Mouse (Mus musculus) natural killer cell, adult 2 months (primary cell): ENCODE data around the gene Cd300lf.

Source experiments
- DNase-seq, 2 experiments: peaks; one replicate each; pipeline ENCODE4 v3.0.0; 2022; ENCODE audit warnings: low spot score in 2 of 2

Cd300lf gene

DNA sequence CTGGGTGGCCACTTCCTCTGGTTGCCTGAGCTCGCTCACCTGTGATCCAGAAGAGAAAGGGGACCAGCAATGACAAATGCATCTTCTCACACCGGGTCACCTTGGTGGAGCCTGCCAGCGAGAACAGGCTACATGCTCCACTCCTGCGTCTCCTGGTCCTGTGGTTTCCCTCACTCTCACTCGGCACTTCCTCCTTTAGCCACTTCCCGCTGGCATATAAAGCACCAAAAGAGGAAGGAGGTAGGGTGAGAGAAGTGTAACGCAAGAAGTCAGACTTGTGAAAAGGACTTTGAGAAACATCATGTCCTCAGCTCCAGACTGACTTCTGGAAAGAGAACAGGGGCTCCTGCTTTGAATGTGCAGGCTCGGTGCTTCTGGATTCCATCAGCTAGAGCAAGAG, at the start of gene Cd300lf:
Gene Cd300lf, minus strand, starts transcription at position 193 of the 400 bp plus-strand sequence.
- DNase-seq, result peak; percentile 57 to 62

GRCm38 (mm10) chr11:115181913-115182638, 48.3 kb upstream of the Cd300lf start:
- DNase-seq, result peak; percentile 86 to 88

GRCm38 (mm10) chr11:115179881-115180280, 46.1 kb upstream of the Cd300lf start:
- no peak for DNase-seq

- no peak for DNase-seq
Measured at GRCm38 (mm10) chr11:115179191-115179590, 45.4 kb upstream of the Cd300lf start.

- DNase-seq, result no peak
Measured at GRCm38 (mm10) chr11:115178766-115179165, 45.0 kb upstream of the Cd300lf start.

DNA sequence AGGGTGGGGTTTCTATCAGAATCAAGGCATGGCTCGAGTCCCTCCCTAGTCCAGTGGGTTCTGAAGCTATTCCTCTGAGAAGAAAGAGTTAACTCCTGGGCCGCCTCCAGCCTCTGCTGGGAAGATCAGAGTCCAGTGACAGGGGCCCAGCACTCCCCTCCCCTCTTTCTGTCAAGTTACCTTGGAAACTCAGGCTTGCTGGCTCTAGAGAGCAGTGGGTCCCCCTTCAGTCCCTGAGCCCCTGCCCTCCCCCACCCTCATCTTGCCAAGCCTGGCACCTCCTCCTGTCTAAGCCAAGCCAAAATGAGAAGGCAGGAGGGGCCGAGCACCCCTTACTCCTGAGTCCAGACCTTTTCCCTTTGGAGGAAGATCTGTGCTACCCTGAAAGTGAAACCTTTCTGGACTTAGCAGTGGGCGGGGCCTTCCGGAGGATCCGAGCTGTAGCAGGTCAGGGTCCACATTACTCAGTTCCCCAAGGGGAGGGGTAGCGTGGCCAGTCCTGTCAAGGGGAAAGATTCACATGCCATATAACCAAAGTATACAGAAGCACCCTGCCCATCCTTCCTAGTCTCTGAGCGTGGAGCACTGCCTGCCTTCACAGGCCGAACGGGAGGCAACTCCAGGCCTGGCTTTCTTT, 43.9 kb upstream of the Cd300lf start:
- no peak for DNase-seq

- DNase-seq, result no peak
Measured at GRCm38 (mm10) chr11:115176399-115177190, 42.8 kb upstream of the Cd300lf start.

- DNase-seq, result peak; percentile 90 to 96
Measured at GRCm38 (mm10) chr11:115173549-115174339, 40.0 kb upstream of the Cd300lf start.

GRCm38 (mm10) chr11:115172825-115173287, 39.1 kb upstream of the Cd300lf start:
- peak; percentile 32 to 53 for DNase-seq

GRCm38 (mm10) chr11:115171125-115171524, 37.3 kb upstream of the Cd300lf start:
- no peak for DNase-seq

DNA sequence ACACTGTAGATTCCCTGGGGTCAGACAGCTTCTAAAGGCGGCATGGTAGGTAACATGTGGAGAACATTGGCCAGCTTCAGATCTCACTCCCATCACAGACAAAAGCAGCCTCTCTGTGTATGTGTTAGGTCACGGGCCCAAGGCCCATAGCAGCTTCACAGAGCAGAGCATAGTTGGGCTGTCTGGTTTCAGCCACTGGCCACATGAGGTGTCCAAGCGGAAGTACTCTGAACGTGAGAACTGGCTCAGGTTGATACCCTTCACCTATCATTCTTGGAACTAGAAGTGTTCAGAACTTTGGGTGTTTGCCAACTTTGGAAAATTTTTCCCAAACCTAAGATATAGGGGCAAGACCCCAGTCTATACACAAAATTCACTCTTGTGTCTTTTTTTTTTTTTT, 35.6 kb upstream of the Cd300lf start:
- no peak for DNase-seq

DNA sequence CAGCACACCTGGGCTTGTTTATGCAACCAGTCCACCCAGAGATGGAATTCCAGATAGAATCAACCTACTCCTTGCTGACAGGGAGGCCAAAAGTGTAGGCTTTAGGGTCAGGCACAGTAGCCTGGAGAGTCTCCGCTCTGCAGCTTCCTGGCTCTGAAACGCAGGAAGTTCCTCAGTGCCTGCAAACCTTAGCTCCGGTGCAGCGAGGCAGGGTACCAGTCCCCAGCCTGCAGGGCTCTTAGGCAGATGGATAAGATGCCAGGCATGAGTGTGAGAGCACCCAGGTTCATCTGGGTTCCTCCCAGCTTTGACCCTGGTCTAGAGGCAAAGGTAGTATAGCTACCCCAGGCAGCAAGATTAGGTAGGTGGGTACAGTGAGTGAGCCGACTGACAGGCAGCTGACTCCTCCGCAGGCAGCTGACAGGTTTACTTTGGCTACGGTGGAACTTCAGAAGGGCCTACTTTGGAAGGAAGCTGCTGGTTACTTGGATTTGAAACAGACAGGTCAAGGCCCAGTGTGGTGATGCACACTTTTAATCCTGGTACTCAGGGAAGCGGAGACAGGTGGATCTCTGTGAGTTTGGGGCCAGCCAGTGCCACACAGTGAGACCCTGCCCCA, 33.9 kb upstream of the Cd300lf start:
- no peak for DNase-seq

GRCm38 (mm10) chr11:115166776-115167175, 33.0 kb upstream of the Cd300lf start:
- no peak for DNase-seq

GRCm38 (mm10) chr11:115164976-115165374, 31.2 kb upstream of the Cd300lf start:
- no peak for DNase-seq

- no peak for DNase-seq
Measured at GRCm38 (mm10) chr11:115164341-115164975, 30.7 kb upstream of the Cd300lf start.

DNA sequence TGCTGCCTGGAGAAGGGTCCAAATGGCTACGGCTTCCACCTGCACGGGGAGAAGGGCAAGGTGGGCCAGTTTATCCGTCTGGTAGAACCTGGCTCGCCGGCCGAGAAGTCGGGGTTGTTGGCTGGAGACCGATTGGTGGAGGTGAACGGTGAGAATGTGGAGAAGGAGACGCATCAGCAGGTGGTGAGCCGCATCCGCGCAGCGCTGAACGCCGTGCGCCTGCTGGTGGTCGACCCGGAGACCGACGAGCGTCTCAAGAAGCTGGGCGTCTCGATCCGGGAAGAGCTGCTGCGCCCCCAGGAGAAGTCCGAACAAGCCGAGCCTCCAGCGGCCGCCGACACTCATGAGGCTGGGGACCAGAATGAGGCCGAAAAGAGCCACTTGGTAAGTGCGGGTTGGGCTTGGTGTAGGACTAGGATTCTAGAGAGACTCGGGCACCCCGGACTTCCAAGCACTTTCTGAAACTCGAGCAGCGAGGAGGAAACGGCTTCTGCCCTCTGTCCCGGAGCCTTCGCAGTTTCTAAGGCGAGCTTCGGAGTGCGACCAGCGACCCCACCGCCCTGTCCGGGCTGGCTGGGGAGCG, 29.9 kb upstream of the Cd300lf start:
- peak; percentile 63 for DNase-seq

DNA sequence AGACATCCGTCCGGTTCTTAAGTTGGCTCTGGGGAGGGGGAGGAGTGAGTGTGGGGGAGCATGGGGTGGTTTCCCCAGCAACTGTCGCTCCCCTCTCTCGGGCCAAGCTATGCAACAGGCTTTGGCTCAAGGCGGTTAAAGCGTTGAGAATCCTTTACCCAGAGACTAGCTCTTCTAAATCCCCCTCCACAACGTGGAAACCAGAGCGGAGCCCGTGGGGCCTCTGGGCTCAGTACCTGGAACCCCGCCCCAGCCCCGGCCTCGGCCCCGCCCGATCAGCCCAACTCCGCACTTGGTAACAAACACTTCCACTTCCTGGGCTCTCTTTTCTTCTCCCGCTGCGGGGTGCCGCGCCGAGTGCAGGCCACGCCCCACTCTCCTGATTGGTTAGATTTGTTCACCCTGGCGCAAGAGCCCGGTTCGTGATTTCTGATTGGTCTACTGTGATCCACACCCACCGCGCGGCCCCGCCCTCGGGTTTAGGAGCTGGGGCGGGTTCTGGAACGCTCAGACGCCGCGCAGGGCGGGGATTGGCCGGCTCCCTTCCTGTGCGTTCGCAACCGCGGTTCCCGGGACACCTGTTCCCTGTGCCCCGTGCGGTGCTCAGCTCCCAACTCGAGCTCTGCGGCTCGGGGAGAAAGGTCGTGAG, 29.2 kb upstream of the Cd300lf start, which contains the start of gene Slc9a3r1:
Gene Slc9a3r1, plus strand, starts transcription at position 510 of the 649 bp plus-strand sequence.
- DNase-seq, result peak; percentile 99

GRCm38 (mm10) chr11:115162205-115162601, 28.4 kb upstream of the Cd300lf start:
- no peak for DNase-seq

DNA sequence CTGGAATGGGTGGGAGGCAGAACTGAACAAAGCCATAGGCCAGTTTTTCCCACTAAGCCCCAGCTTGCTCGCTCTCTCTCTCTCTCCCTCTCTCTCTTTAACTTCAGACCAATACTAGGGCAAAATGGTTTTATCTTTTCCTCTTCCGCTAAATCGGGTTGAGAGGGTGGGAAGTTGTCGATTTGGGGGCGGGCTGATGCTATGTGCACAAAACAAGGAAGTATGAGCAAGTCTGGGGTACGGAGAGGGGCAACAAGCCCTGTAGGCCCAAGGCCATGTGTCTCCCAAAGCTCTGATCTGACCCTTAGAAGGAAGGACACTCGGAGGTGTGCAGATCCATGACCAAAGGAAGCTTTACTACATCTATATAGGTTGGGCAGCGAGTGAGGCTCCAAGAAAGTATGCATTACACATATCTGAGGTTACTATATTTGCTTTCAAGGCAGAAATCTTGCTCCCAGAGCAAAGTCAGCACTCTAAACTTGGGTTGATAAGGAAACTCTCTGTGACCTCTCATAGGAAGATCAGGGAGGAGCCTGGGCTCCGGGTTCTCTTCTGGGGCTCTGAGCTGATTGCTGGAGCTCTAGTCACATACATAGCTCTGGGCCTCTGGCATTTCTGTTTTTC, 27.9 kb upstream of the Cd300lf start:
- peak in 1 of 2 experiments; percentile 35 for DNase-seq
